Mouse (Mus musculus): ENCODE results near the gene Rbm47. TPM values are rescaled to one million over a fixed set of nuclear protein-coding genes. Genes with fewer than 3 reads are reported as not detected.

Rbm47 gene
- polyA plus RNA-seq, 1 experiment from 2014 or later = 2.2 TPM

GRCm38 (mm10) chr5:66062046-66062929, 110.6 kb downstream of the Rbm47 start:
- Histone ChIP-seq H3K9ac (no peak overlapping the region), H3K4me3 (no peak overlapping the region), H3K27me3 (replicated peaks) (no peaks in the 10 kb centered on the region), H3K36me3 (no peaks in the 10 kb centered on the region), H3K27ac (ENCODE audit: poor library complexity, severe bottlenecking) (no peak overlapping the region), H3K9me3 (replicated peaks) (no peaks in the 10 kb centered on the region), H3K4me2 (no peak overlapping the region), H3K4me1 (replicated peaks) (peaks cover 9% of the 10 kb centered on the region; the same call in 1 of the 2 replicates)
- WGBS = 79% methylated on average over 19 of the region's 19 CpGs
- ATAC-seq (ENCODE audit: insufficient number of reproducible peaks, low FRiP score) = no peak

- Histone ChIP-seq H3K27me3 (replicated peaks) (no peaks in the 10 kb centered on the region), H3K9me3 (replicated peaks) (0 out of 2 replicates have a peak, but pooled peaks cover under 1% of the 10 kb centered on the region), H3K27ac (ENCODE audit: poor library complexity, severe bottlenecking) (no peak overlapping the region), H3K4me2 (no peak overlapping the region), H3K9ac (no peak overlapping the region), H3K4me1 (replicated peaks) (peaks cover 3% of the 10 kb centered on the region; the same call in 1 of the 2 replicates), H3K36me3 (no peaks in the 10 kb centered on the region), H3K4me3 (no peak overlapping the region)
- no peak for ATAC-seq (ENCODE audit: insufficient number of reproducible peaks, low FRiP score)
- WGBS = 82% methylated on average over 4 of the region's 4 CpGs
Measured at GRCm38 (mm10) chr5:66061667-66062045, 111.3 kb downstream of the Rbm47 start.

GRCm38 (mm10) chr5:66058844-66059243, 114.1 kb downstream of the Rbm47 start:
- WGBS = 78% methylated on average over 5 of the region's 5 CpGs
- Histone ChIP-seq H3K9me3 (replicated peaks) (0 out of 2 replicates have a peak, but pooled peaks cover 3% of the 10 kb centered on the region), H3K4me3 (no peak overlapping the region), H3K27ac (ENCODE audit: poor library complexity, severe bottlenecking) (no peak overlapping the region), H3K9ac (no peak overlapping the region), H3K4me2 (no peak overlapping the region), H3K27me3 (replicated peaks) (no peaks in the 10 kb centered on the region), H3K4me1 (replicated peaks) (peaks cover 3% of the 10 kb centered on the region; the same call in 1 of the 2 replicates), H3K36me3 (no peaks in the 10 kb centered on the region)
- ATAC-seq (ENCODE audit: insufficient number of reproducible peaks, low FRiP score) = no peak

GRCm38 (mm10) chr5:66056680-66057079, 116.2 kb downstream of the Rbm47 start:
- 80% methylated on average over 4 of the region's 4 CpGs for WGBS
- H3K27me3 ChIP-seq (replicated peaks) = no peaks in the 10 kb centered on the region
- ATAC-seq (ENCODE audit: insufficient number of reproducible peaks, low FRiP score) = no peak
- H3K36me3 ChIP-seq = no peaks in the 10 kb centered on the region
- H3K9ac ChIP-seq = no peak overlapping the region
- no peak overlapping the region for H3K4me3 ChIP-seq
- no peaks in the 10 kb centered on the region for H3K4me1 ChIP-seq (replicated peaks)
- 0 out of 2 replicates have a peak, but pooled peaks cover 3% of the 10 kb centered on the region for H3K9me3 ChIP-seq (replicated peaks)
- H3K4me2 ChIP-seq = no peak overlapping the region
- H3K27ac ChIP-seq (ENCODE audit: poor library complexity, severe bottlenecking) = no peak overlapping the region

GRCm38 (mm10) chr5:66054394-66054793, 118.5 kb downstream of the Rbm47 start:
- no peaks in the 10 kb centered on the region for H3K36me3 ChIP-seq
- 63% methylated on average over 9 of the region's 9 CpGs for WGBS
- no peak overlapping the region for H3K9ac ChIP-seq
- no peak overlapping the region for H3K4me2 ChIP-seq
- no peak overlapping the region for H3K4me3 ChIP-seq
- H3K27ac ChIP-seq (ENCODE audit: poor library complexity, severe bottlenecking) = no peak overlapping the region
- no peaks in the 10 kb centered on the region for H3K4me1 ChIP-seq (replicated peaks)
- H3K27me3 ChIP-seq (replicated peaks) = no peaks in the 10 kb centered on the region
- ATAC-seq (ENCODE audit: insufficient number of reproducible peaks, low FRiP score) = no peak
- 0 out of 2 replicates have a peak, but pooled peaks cover 3% of the 10 kb centered on the region for H3K9me3 ChIP-seq (replicated peaks)

GRCm38 (mm10) chr5:66052777-66053548, 120.0 kb downstream of the Rbm47 start:
- H3K27me3 ChIP-seq (replicated peaks) = no peaks in the 10 kb centered on the region

GRCm38 (mm10) chr5:66050841-66051240, 122.1 kb downstream of the Rbm47 start:
- Histone ChIP-seq H3K36me3 (no peaks in the 10 kb centered on the region), H3K9ac (no peak overlapping the region), H3K9me3 (replicated peaks) (no peaks in the 10 kb centered on the region), H3K27ac (ENCODE audit: poor library complexity, severe bottlenecking) (no peak overlapping the region), H3K4me2 (no peak overlapping the region), H3K4me1 (replicated peaks) (no peaks in the 10 kb centered on the region), H3K27me3 (replicated peaks) (no peaks in the 10 kb centered on the region), H3K4me3 (no peak overlapping the region)
- WGBS = 85% methylated on average over 5 of the region's 5 CpGs
- no peak for ATAC-seq (ENCODE audit: insufficient number of reproducible peaks, low FRiP score)

More at GRCm38 (mm10) chr5:66052777-66053548, 120.0 kb downstream of the Rbm47 start:
- Histone ChIP-seq H3K4me1 (replicated peaks) (no peaks in the 10 kb centered on the region), H3K4me2 (no peak overlapping the region), H3K9ac (no peak overlapping the region), H3K36me3 (no peaks in the 10 kb centered on the region), H3K9me3 (replicated peaks) (0 out of 2 replicates have a peak, but pooled peaks cover 3% of the 10 kb centered on the region), H3K27ac (ENCODE audit: poor library complexity, severe bottlenecking) (no peak overlapping the region), H3K4me3 (no peak overlapping the region)
- ATAC-seq (ENCODE audit: insufficient number of reproducible peaks, low FRiP score) = no peak
- 87% methylated on average over 20 of the region's 20 CpGs for WGBS

GRCm38 (mm10) chr5:66046356-66046755, 126.6 kb downstream of the Rbm47 start:
- Histone ChIP-seq H3K4me1 (replicated peaks) (no peaks in the 10 kb centered on the region), H3K4me3 (no peak overlapping the region), H3K27ac (ENCODE audit: poor library complexity, severe bottlenecking) (no peak overlapping the region), H3K36me3 (no peaks in the 10 kb centered on the region), H3K4me2 (no peak overlapping the region), H3K9ac (no peak overlapping the region), H3K9me3 (replicated peaks) (no peaks in the 10 kb centered on the region), H3K27me3 (replicated peaks) (no peaks in the 10 kb centered on the region)
- 40% methylated on average over 3 of the region's 3 CpGs for WGBS
- ATAC-seq (ENCODE audit: insufficient number of reproducible peaks, low FRiP score) = no peak

- no peaks in the 10 kb centered on the region for H3K4me1 ChIP-seq (replicated peaks)
- H3K9me3 ChIP-seq (replicated peaks) = no peaks in the 10 kb centered on the region
- 64% methylated on average over 3 of the region's 3 CpGs for WGBS
- no peak overlapping the region for H3K9ac ChIP-seq
- H3K27ac ChIP-seq (ENCODE audit: poor library complexity, severe bottlenecking) = no peak overlapping the region
- H3K4me2 ChIP-seq = no peak overlapping the region
- H3K4me3 ChIP-seq = no peak overlapping the region
- H3K27me3 ChIP-seq (replicated peaks) = no peaks in the 10 kb centered on the region
- no peak for ATAC-seq (ENCODE audit: insufficient number of reproducible peaks, low FRiP score)
- H3K36me3 ChIP-seq = no peaks in the 10 kb centered on the region
Measured at GRCm38 (mm10) chr5:66043897-66044296, 129.0 kb downstream of the Rbm47 start.

GRCm38 (mm10) chr5:66042651-66043340, 130.1 kb downstream of the Rbm47 start:
- H3K27ac ChIP-seq (ENCODE audit: poor library complexity, severe bottlenecking) = no peak overlapping the region
- no peaks in the 10 kb centered on the region for H3K4me1 ChIP-seq (replicated peaks)
- H3K36me3 ChIP-seq = no peaks in the 10 kb centered on the region
- no peaks in the 10 kb centered on the region for H3K27me3 ChIP-seq (replicated peaks)
- WGBS = 54% methylated on average over 10 of the region's 10 CpGs
- ATAC-seq (ENCODE audit: insufficient number of reproducible peaks, low FRiP score) = no peak
- H3K4me2 ChIP-seq = no peak overlapping the region
- no peak overlapping the region for H3K4me3 ChIP-seq
- no peaks in the 10 kb centered on the region for H3K9me3 ChIP-seq (replicated peaks)
- no peak overlapping the region for H3K9ac ChIP-seq
